Mouse (Mus musculus) NIH3T3 (cell line): Measurements from ENCODE around the gene B3gat3.
A peak's percentile ranks its signal among the peaks of the same experiment; 100 is the strongest.
"Not testable (repeated sequence)": the region's sequence is repeated elsewhere in the genome, so short reads cannot be mapped to it uniquely, and the experiment has no call there.

Source experiments
- DNase-seq: peaks from one replicate; pipeline ENCODE4 v3.0.0-alpha.2; 2012; ENCODE audit warnings: low read depth

The B3gat3 gene

DNA sequence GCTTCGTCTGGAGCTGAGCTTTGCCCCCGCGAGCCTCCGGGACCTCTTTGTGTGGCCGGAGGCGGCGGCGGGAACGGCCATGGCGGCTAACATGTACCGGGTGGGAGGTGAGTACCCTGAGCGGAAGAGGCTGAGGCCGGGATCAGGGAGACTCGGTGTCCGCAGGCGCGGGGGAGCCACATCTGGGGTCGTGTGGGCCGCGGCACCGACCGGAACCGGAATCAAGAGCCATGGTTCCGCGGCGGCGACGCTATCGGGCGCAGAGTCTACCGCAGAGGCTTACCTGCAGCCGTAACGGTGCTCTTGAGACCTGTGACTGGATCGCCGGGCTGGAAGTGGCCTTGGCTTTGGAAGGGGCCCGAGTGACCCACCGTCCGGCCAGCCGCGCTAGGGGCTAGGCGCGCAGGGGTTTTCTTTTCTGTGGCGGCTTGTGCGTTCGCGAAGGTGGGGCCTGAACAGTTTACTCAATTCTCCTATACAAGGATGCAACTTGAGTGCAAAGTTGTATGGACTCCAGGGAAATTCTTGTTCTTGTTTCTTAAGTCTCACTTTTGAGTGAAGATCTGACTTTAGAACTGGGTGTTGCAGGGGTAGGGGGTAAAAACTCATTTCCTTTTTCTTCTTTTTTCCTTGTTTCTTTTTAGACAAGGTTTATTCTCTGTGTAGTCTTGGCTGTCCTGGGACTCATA is 22.2 kb downstream of the B3gat3 start:
- DNase-seq = peak; percentile 70

DNA sequence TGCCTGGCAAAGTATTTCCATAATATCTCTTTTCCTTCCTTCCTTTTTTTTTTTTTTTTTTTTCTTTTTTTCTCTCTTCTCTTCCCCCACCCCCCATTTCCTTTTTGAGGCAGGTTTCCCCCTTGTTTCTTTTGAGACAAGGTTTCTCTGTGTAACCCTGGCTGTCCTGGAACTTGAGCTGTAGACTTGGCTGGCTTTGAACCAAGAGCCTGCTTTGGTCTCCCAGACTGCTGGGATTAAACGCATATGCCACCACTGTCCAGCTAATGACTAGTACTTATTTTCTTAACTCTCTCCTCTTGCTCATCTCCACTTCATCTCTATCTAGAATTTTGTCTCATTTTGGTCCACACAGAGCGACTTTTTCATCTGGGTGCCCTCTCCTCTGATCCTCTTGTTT is 22.9 kb downstream of the B3gat3 start:
- DNase-seq = peak; percentile 50

DNA sequence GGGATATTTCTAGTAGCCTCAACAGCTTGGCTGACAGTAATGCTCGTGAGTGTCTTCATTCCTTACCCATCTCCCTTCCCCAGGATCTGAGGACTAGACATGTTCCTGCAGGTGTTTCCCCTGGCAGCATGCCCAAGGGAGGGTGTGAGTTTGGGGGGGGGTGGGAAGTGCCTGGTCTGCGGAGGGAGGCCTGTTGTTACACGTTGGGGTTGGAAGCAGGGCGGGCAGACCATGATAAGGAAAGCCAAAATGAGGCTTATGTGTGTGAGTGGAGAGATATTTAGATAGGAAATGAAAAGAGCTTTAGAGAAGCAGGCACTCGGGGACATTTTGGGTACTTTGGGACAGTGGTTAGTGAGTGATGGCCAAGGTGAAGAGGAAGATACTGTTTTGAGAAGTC is 23.9 kb downstream of the B3gat3 start:
- no peak for DNase-seq

DNA sequence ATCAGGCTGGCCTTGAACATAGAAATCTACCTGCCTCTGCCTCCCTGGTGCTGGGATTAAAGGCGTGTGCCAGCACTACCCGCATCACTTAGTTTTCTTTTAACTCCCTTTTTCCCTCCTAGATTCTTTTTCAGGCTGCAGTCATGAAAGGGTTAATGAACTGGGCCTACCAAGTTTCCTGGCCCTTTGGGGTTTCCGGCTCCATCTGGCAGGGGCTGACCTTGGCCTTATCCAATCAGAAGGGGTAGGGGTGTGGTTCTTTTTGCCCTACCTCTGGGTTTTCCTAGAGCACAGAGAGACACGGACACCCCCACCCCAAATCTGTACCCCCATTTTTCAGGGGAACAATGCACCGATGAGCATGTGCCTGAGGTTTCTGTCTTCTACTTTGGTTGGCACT is 24.6 kb downstream of the B3gat3 start:
- peak; percentile 75 for DNase-seq

DNA sequence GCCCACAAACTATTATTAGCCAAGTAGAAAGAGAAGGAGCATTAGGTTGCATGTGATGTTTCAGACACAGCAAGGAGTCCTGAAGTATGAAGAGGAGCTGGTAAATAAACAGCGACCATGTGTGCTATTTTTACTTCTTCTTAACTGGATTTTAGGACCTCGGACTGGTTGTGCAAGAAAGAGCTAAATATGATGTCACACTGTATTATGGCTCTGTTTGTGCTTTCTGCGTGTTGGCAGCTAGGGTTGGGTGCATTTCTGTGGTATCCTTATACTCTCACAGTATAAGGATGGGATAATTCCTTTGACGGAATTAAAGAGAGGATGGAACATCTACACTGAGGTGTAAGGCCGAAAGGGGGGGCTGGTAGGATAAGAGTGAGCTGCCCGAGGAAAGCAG is 25.1 kb downstream of the B3gat3 start:
- peak; percentile 50 for DNase-seq

DNA sequence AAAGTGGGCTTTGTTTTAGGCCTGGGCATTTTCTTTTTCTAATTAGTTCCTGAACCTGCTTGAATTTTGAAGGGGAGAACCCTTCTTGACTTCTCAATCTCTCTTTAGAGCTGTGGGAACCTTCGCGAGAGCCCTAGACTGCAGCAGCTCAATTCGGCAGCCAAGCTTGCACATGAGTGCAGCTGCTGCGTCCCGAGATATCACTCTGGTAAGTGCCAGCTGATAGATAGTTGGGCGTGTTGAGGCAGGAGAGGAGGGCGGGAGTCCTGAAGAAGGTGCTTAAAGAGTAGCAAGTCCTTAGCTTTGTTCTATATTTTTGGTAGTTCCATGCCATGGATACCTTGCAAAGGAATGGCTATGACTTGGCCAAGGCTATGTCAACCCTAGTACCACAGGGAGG is 26.8 kb downstream of the B3gat3 start:
- no peak for DNase-seq

DNA sequence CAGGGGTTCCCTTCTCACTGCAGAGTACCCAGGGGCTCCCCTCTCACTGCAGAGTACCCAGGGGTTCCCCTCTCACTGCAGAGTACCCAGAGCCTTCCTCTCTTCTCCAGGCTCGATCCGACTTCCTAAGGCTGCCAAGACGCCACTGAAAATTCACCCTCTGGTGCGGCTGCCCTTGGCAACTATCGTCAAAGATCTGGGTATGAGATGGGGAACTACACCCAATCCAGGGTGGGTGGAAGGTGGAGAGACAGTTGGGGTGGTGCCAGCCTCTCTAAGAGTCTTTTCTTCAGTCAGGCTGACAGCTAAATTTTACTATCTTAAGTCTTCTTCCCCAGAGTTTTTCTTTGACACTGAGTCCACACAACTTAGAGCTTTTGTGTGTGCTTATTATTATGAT is 30.0 kb downstream of the B3gat3 start:
- no peak for DNase-seq

DNA sequence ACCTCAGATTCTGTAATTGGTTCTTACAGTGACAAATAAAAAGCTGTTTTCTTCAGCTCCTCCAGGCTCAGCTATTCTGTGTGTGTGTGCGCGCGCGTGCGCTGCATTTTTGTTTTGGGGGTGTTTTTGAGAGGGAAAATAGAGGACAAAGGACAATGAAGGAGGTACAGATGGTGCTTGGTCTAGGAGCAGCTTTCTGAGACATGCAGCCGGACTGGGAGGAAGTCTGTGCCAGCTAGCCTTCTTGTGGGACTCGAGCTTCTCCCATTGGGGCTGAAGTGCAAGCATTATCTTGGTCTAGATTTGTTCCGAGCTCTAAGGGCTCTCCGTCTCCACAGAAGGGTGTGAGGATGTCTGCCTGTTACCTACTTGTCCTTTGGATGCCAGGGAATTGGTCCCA is 32.1 kb downstream of the B3gat3 start:
- no peak for DNase-seq

DNA sequence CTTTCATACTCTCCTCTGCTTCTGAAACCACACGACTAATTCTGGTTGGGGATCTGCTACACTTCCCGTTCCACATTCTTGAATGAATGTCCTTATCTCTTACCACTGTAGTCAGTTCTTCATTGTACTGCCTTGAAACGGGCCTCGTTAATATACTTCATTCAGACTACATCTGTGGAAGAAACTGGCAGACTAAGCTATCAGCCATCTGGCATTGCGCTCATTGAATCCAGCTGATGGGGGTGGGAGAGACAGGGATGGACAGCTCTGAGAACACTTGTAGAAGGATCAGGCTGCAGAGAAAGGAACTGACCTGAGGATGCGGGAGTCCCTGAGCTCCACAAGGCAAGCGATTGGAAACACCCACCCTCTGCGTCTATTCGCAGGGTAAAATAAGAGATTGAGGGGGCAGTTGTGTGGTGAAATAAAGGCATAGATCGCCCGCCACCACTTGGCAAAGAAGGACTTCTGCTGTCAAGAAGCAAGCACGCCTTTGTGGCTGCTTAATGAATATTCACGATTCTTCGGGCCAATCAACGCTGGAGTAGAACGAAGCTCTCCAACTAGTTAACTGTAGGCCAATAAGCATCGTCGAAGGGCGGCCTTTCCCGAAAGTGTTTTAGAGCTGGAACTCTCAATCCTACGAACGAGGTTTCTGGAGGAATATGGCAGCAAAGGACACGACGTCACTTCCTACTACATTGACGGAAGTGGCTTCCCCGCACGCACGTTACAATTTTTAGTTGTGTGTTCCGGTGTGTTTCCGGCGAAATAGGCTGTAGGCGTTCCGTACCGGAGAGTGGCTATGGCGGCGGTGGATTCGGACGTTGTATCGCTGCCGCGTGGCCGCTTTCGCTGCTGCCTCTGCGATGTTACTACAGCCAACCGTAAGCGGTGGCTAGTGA is 33.2 kb downstream of the B3gat3 start, which contains the start of gene Tut1:
Gene Tut1, plus strand, starts transcription at position 713 of the 905 bp plus-strand sequence.
- DNase-seq = peak; percentile 98

DNA sequence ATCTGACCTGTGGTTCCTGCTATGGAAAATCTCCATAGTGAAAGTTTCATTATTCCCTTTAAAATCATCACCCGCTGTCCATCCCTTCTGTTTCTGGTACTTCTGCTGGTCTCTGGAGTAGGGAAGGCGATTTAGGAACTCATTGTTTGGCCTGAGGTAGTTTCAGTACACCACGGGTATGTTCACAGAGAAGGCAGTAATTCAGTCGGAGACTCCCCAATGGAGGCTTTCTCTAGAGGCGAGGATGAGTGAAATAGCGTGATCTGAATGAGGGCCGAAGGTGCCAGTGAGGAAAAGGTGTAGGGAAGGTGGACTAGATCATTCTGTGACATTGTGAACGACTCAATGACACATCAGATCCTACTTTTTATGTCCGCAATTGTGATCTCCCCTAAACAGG is 34.0 kb downstream of the B3gat3 start:
- DNase-seq = no peak

DNA sequence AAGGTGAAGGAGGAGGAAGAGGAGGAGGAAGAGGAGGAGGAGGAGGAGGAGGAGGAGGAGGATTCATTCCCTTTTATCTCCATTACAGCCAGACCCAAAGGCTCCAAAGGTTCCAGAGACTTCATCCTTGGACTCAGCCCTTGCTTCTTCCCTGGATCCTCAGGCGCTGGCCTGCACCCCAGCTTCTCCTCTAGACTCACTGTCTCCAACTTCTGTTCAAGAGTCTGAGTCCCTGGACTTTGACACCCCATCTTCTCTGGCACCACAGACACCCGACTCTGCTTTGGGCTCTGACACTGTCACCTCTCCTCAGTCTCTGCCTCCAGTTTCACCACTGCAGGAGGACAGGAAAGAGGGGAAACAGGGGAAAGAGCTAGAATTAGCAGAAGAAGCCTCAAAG is 42.1 kb downstream of the B3gat3 start:
- no peak for DNase-seq

DNA sequence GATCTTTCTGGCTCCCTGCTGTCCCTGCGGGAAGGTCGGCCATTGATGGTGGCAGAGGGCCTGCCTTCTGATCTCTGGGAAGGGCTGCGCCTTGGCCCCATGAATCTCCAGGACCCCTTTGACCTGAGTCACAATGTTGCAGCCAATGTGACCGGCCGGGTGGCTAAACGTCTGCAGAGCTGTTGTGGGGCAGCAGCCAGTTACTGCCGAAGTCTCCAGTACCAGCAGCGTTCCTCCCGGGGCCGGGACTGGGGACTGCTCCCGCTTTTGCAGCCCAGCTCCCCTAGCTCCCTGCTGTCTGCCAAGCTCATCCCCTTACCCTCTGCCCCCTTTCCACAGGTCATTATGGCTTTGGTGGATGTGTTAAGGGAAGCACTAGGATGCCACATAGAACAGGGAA is 44.9 kb downstream of the B3gat3 start:
- DNase-seq = no peak

DNA sequence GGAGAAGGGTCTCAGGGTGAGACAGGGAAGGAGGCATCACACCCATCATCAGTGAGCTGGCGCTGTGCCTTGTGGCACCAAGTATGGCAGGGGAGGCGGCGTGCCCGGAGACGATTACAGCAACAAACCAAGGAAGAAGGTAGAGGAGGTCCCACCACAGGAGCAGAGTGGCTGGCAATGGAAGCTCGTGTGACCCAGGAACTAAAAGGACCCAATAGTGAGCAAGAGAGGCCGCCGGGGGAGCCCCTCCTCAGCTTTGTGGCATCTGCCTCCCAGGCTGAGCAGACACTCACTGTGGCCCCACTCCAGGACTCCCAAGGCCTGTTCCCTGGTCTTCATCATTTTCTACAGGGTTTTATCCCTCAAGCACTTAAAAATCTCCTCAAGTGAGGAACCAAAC is 45.6 kb downstream of the B3gat3 start:
- peak; percentile 65 for DNase-seq

DNA sequence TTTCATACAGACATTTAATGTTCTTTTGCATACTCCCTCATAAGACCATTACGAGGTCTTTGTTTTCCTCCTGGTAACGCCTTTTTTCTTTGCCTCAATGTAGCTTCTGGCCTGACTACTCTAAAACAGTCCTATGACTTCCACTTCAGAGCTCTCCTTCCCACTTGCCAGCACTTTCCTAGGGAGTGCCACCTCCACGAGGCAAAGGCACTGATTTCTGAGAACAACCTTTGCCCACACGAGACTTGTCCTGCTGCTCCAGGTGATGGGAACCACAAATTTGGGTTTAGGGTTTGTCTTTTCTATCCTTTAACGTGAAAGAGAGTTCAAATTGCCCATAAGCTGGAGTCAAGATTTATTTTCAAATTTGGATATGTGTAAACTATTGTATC is 46.0 kb downstream of the B3gat3 start:
- DNase-seq = no peak

DNA sequence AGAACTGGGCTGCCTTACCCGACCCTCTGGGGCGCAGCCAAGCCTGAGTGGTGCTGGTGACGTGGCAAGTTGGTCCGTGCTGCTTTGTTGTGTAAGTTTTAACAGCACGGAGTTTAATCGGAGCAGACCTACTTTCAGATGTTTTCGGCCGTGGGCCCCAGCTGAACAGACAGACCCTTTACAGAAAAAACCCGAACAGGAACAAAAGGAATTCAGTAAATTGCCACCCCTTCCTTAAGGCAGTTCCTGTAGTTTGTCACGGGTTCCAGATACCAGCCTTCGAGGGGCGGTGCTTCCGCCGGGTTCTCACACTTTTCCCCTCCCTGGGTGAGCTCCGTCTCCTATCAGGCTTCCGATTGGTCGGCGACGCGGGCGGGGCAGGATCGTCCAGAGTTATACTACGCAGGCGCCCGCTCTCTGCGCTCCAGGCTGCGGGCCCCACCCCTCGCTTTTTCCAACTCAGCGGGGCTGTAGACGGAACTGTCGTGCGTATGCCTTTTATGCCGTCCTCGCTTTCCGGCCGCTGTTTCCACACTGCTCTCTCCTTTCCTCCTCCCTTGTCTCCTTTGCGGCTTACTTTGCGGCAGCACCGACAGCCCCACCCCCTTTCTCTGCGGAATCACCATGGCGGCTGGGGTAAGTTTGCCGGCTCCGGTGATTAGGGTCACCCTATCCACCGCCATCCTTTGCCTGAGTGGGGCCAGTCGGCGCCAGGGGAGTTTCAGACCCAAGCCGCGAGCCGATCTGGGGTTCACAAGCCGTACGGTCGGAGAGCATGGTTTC is 46.6 kb downstream of the B3gat3 start, which contains the start of gene Eef1g:
Gene Eef1g, plus strand, starts transcription at position 452 of the 783 bp plus-strand sequence.
- DNase-seq = peak; percentile 100

DNA sequence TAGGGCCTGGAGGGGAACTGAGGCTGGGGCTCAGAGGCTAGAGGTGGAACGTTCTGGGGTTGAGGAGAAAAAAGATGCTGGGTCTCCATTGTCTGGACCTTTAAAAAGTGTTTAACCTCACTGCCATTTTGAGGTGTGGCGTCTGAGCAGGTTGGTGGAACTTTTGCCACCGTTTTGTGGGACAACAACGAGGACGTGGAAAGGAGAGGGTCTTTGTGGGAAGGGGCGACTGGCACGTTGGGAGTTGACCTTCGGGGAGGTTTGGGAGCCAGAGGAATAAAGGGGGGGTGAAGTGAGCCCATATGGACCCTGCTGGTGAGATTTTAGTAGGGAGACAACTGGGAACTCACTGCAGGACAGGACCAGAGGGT is 47.2 kb downstream of the B3gat3 start:
- DNase-seq = no peak

DNA sequence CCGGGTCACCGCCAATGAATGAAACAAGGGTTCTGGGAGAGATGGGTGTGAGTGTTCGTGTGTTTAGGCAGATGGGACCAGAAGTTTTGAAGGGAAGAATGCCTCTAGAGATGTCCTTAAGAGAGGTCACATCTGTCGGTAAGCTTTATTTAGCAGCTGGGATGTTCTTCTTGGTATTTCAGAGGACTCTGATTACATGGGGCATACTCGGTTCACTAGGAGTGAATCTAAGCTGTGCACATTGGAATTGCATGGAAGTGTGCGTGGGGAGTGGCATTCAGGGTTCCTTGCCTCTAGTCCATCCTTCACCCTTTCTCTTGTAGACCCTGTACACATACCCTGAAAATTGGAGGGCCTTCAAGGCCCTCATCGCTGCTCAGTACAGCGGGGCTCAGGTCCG is 47.7 kb downstream of the B3gat3 start:
- no peak for DNase-seq

DNA sequence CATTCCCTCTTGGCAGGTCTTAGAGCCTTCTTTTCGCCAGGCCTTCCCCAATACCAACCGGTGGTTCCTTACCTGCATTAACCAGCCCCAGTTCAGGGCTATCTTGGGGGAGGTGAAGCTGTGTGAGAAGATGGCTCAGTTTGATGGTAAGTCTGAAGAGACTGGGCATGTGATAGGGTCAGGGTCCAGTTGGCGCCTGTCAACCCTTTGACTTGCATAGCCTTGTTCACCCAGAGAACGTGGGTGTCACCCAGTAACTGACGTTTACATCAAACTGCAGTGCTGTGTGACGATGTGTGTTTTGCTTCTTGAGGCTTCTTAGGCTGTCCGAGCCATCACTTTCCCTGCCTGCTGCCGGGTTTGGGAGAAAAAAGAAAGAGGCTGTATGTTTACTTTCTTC is 52.3 kb downstream of the B3gat3 start:
- DNase-seq = not testable (repeated sequence)

DNA sequence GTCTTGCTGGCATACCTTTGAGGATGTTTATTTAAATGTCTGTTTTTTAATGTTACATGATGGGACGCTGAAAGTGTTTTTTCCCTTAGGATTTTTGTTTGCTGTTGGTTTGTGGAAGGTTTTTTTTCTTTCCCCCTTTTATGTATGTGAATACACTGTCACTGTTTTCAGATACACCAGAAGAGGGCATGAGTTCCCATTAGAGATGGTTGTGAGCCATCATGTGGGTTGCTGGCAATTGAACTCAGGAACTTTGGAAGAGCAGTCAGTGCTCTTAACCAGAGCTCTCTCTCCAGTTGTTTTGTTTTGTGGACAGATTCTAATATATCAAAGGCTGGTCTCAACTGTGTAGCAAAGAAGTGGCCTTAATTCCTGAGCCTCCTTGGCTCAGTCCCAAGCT is 54.5 kb downstream of the B3gat3 start:
- no peak for DNase-seq

DNA sequence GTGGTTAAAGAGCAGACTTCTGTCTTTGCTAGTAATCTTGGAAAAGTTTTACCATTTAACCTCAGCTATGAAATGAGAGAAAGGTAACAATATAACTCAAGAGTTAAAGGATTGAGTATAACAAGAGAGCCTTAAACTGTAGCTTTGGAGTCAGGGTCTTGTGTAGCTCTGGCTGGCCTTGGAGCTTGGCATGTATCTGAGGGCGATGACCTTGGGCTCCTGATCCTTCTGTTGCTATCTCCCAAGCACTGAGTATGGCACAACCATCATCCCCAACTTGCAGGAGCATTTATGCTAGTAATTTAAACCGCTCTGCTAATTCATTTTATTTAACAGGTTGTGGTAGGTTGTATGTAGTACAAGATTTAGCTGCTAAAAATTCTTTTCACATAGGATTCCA is 55.3 kb downstream of the B3gat3 start:
- DNase-seq = no peak

DNA sequence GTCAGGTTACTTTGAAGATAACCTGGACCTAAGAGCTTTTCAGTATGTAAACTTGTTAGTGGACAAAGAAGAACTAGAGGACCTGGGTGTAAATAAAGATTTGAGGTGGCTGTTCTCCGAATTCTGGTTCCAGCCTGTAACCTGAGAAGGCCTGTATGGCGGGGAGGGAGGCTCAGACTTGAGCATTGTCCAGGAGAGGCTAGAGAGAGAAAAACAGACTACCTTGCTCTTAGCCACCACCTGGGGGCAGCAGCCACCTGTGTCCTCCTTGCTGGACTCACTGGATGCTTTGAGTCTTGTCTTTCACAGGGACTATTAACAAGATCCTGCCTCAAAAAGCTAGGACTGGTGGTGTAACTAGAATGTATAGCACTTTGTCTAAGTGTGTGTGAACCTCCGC is 56.4 kb downstream of the B3gat3 start:
- DNase-seq = peak; percentile 94
